Mouse (Mus musculus): ENCODE data around the gene Pdcl3. TPM values are rescaled to one million over a fixed set of nuclear protein-coding genes. Genes with fewer than 3 reads are reported as not detected.

Gene Pdcl3
- total and polyA plus RNA-seq, 3 experiments: 55.6 to 120 (median 83.6) TPM

DNA sequence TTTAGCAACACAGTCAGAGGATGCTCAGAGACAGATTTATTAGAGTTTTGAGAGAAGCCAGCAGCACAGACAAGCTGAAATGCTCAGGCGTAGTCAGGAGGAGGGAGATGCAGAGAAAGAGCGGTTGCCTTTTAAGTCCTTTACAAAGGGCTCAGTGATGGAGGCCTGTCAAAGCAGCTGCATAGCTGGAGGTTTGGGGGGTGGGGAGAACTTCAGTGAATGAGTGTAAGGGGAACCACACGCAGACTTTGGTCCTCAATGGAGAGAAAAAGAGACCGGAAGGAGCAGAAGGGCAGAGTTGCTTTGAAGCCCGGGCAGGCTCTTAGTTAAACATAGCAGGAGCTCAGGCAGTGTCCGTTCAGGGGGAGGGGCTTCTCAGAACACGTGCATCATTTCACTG is 61.3 kb downstream of the Pdcl3 start:
- Histone ChIP-seq H3K4me2 (ENCODE audit: insufficient read depth, low read depth, poor library complexity, severe bottlenecking) (no peak overlapping the region), H3K36me3 (replicated peaks in 1 of 2; ENCODE audit: control insufficient read depth in 1 of 2, insufficient read depth in 1 of 2, low read length in 1 of 2) (no peaks in the 10 kb centered on the region), H3K9ac (ENCODE audit: insufficient read depth, low read depth) (no peak overlapping the region), H3K4me1 (ENCODE audit: control insufficient read depth in 1 of 2, insufficient read depth in 2 of 2) (peaks cover 0 to 11% of the 10 kb centered on the region in 2 experiments; a peak in 2 of 4 replicates), H3K79me2 (replicated peaks; ENCODE audit: control insufficient read depth, extremely low read depth, insufficient read depth, poor library complexity, severe bottlenecking) (no peaks in the 10 kb centered on the region), H3K27ac (ENCODE audit: insufficient read depth, low read depth) (no peak overlapping the region), H3K27me3 (replicated peaks) (no peaks in the 10 kb centered on the region), H3K4me3 (replicated peaks in 1 of 3; ENCODE audit: low read depth in 2 of 3, low read length in 2 of 3, poor library complexity in 1 of 3) (no peak overlapping the region), H3K9me3 (replicated peaks; ENCODE audit: low read length) (peaks cover 15% of the 10 kb centered on the region)
- TF ChIP-seq NELFE (IDR thresholded peaks at IDR 0.05; ENCODE audit: low read depth, low read length) (no peak), ZNF384 (IDR thresholded peaks at IDR 0.05; ENCODE audit: low read depth, low read length) (no peak), ZKSCAN1 (IDR thresholded peaks at IDR 0.05; ENCODE audit: borderline replicate concordance, low read depth, low read length) (no peak), POLR2AphosphoS2 (IDR thresholded peaks at IDR 0.05; ENCODE audit: low read depth, low read length) (no peak), PAX5 (IDR thresholded peaks at IDR 0.05; ENCODE audit: low read length) (no peak), ZC3H11A (IDR thresholded peaks at IDR 0.05; ENCODE audit: low read depth, low read length) (no peak), JUN (IDR thresholded peaks at IDR 0.05; ENCODE audit: insufficient read depth, low read depth, low read length) (no peak), JUND (conservative IDR thresholded peaks at IDR 0.05; ENCODE audit: low read depth, low read length) (no peak), CTCF (conservative IDR thresholded peaks at IDR 0.05 in 1 of 2, IDR thresholded peaks at IDR 0.05 in 1 of 2; ENCODE audit: low read depth in 2 of 2, low read length in 2 of 2) (no peak), GABPA (IDR thresholded peaks at IDR 0.05; ENCODE audit: insufficient replicate concordance, low read depth, low read length) (no peak), TCF12 (IDR thresholded peaks at IDR 0.05; ENCODE audit: low read depth, low read length) (no peak), ZMIZ1 (IDR thresholded peaks at IDR 0.05; ENCODE audit: low read depth, low read length) (no peak)
- DNase-seq (ENCODE audit: extremely low read depth): no peak
- dilution Hi-C loops (cut with MboI; ENCODE audit: extremely low pct_ligation_motif_present, extremely low pct_unique_long_range_greater_than_20kb, low sequenced_read_pairs) (no loop called here), in situ Hi-C loops (cut with MboI; ENCODE audit: low pct_ligation_motif_present, low pct_unique_long_range_greater_than_20kb, low sequenced_read_pairs) (loop anchor here (10.0 kb wide), 1 partner anchor 48 kb away; no protein-coding TSS in a partner anchor)

Other genes starting within 250 kb of the Pdcl3 start
- not detected in 2 replicates for gene Lonrf2, start 148.9 kb upstream of the Pdcl3 start, total RNA-seq (2012; rRNA removed)
- not detected in 2 replicates for gene Lonrf2, start 148.9 kb upstream of the Pdcl3 start, total RNA-seq (2014; rRNA removed)
- gene Lonrf2, start 148.9 kb upstream of the Pdcl3 start, polyA plus RNA-seq (2012; ENCODE audit: insufficient read length, low read depth): not detected in 2 replicates
- 4.3 and 5.1 TPM in 2 replicates for gene Chst10, start 87.4 kb upstream of the Pdcl3 start, total RNA-seq (2012; rRNA removed)
- gene Chst10, start 87.4 kb upstream of the Pdcl3 start, total RNA-seq (2014; rRNA removed): 6.2 and 7.3 TPM in 2 replicates
- gene Chst10, start 87.4 kb upstream of the Pdcl3 start, polyA plus RNA-seq (2012; ENCODE audit: insufficient read length, low read depth): 8.5 and 9.5 TPM in 2 replicates
- not detected in 2 replicates for gene Nms, start 46.5 kb upstream of the Pdcl3 start, total RNA-seq (2012; rRNA removed)
- gene Nms, start 46.5 kb upstream of the Pdcl3 start, total RNA-seq (2014; rRNA removed): not detected in 2 replicates
- gene Nms, start 46.5 kb upstream of the Pdcl3 start, polyA plus RNA-seq (2012; ENCODE audit: insufficient read length, low read depth): not detected in 2 replicates
- not detected in 2 replicates for gene Npas2, start 208.1 kb downstream of the Pdcl3 start, total RNA-seq (2012; rRNA removed)
- not detected in 2 replicates for gene Npas2, start 208.1 kb downstream of the Pdcl3 start, total RNA-seq (2014; rRNA removed)
- 0.13 TPM in 1 of 2 replicates, not detected in the other for gene Npas2, start 208.1 kb downstream of the Pdcl3 start, polyA plus RNA-seq (2012; ENCODE audit: insufficient read length, low read depth)